Mouse (Mus musculus) stomach, postnatal 0 days (tissue): ENCODE data around the gene Ccrl2.
A peak's percentile ranks its signal among the peaks of the same experiment; 100 is the strongest.

Experiments
- CTCF ChIP-seq: IDR thresholded peaks from 2 replicates; pipeline ENCODE4 v1.5.1; 2016; ENCODE audit warnings: antibody characterized with exemption, low read depth, mild to moderate bottlenecking, moderate library complexity
- EP300 ChIP-seq: optimal IDR thresholded peaks from 2 replicates; pipeline ENCODE3; 2016; ENCODE audit warnings: antibody characterized with exemption

- TF ChIP-seq CTCF (peak; percentile 79), EP300 (no peak)
Observed at GRCm38 (mm10) chr9:111070546-111070961, 13.2 kb upstream of the Ccrl2 start.
